27 mouse cellular contexts compared by ENCODE assay signal in the genomic region with DNA sequence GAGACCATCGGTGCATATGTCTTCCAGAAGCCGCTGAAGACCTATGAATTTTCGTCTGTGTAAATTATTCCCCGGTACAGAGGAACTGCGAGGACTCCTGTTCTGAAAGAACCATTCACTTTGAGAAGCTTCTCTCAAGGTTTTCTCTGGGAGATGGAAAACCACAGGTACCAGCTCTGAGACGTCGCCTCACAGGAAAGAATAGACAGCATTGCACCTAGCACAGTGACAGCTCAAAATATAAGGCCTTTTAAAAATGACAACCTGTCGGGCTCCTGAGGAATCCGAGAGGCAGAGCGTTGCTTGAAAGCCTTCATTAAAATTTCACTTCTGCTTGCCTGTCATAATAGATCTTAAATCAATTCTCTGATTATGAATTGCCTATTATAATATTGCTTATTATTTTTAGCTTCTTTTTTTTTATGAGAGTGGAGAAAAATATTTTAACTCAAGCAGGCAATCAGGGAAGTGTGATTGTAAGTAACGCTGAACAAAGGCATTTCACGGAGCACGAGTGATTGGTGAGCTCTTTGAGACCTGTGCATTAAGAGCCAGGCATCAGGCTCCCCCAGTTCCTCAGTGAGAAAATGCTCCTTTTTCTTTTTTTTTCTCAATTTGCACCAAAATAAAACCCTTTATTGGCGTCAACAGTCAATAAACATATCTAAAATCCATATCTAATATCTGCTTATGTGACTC.
DNase-seq lines count a peak whose midpoint lies in the region; ATAC-seq lines count a peak whose summit lies in the region.
"Had no signal": no experiment of that assay in that cellular context is flagged by ENCODE, and none has a peak within 500 bp of the region (broad histone marks: within the 10 kb centered on the region; RNA-seq: fewer than 3 reads in every experiment).

No protein-coding gene starts in this region.

- no peaks in the 10 kb centered on the region for H3K4me1 ChIP-seq in hindbrain, embryonic 14.5 days (replicated peaks; ENCODE audit: control insufficient read depth, insufficient read depth, low read length)
- 0 out of 2 replicates have a peak, but pooled peaks cover 2% of the 10 kb centered on the region for H3K4me1 ChIP-seq in hindbrain, embryonic 16.5 days (ENCODE audit: control insufficient read depth, insufficient read depth, low read depth, low read length)
- 0 out of 2 replicates have a peak, but pooled peaks cover 9% of the 10 kb centered on the region for H3K4me1 ChIP-seq in midbrain, embryonic 15.5 days
- peaks cover 12% of the 10 kb centered on the region for H3K4me1 ChIP-seq in midbrain, embryonic 13.5 days (replicated peaks)
- H3K4me1 ChIP-seq in forebrain, embryonic 15.5 days, result peaks cover 12% of the 10 kb centered on the region
- H3K4me1 ChIP-seq: heart, embryonic 13.5 days; lung, embryonic 15.5 days had no signal

- H3K9me3 ChIP-seq in hindbrain, embryonic 14.5 days (ENCODE audit: control insufficient read depth, low read length), result 0 out of 2 replicates have a peak, but pooled peaks cover 4% of the 10 kb centered on the region
- no peaks in the 10 kb centered on the region for H3K9me3 ChIP-seq in hindbrain, embryonic 16.5 days (ENCODE audit: control insufficient read depth, low read length)
- no peaks in the 10 kb centered on the region for H3K9me3 ChIP-seq in midbrain, embryonic 15.5 days
- no peaks in the 10 kb centered on the region for H3K9me3 ChIP-seq in midbrain, embryonic 13.5 days
- H3K9me3 ChIP-seq in forebrain, embryonic 15.5 days, result no peaks in the 10 kb centered on the region
- H3K9me3 ChIP-seq: embryonic facial prominence, embryonic 12.5 days; heart, embryonic 13.5 days; limb, embryonic 13.5 days; lung, embryonic 15.5 days; midbrain, embryonic 12.5 days; neural tube, embryonic 13.5 days had no signal

- ATAC-seq in hindbrain, embryonic 14.5 days (ENCODE audit: low FRiP score), result no peak
- no peak for ATAC-seq in hindbrain, embryonic 16.5 days
- no peak for ATAC-seq in midbrain, embryonic 15.5 days (replicated peaks)
- no peak for ATAC-seq in midbrain, embryonic 13.5 days
- ATAC-seq in forebrain, embryonic 15.5 days (replicated peaks), result peak; percentile 46; the same call in 1 of the 2 replicates
- ATAC-seq: inflammation-experienced regulatory T-cells, adult 6 months; Patski had no signal

- 0 out of 2 replicates have a peak overlapping the region, but pooled peaks have one; percentile 12 for H3K27ac ChIP-seq in hindbrain, embryonic 14.5 days
- H3K27ac ChIP-seq in hindbrain, embryonic 16.5 days (ENCODE audit: low read depth, low read length), result no peak overlapping the region
- H3K27ac ChIP-seq in midbrain, embryonic 15.5 days, result peak overlapping the region; percentile 64
- no peak overlapping the region for H3K27ac ChIP-seq in midbrain, embryonic 13.5 days
- peak overlapping the region; percentile 57 for H3K27ac ChIP-seq in forebrain, embryonic 15.5 days (replicated peaks)
- H3K27ac ChIP-seq: embryonic facial prominence, embryonic 12.5 days; heart, embryonic 13.5 days; layer of hippocampus, adult 2 months; limb, embryonic 13.5 days; lung, embryonic 15.5 days; midbrain, embryonic 12.5 days; neural tube, embryonic 13.5 days had no signal

- WGBS in hindbrain, embryonic 14.5 days, result 60% methylated on average over 14 of the region's 14 CpGs
- 62% methylated on average over 14 of the region's 14 CpGs for WGBS in hindbrain, embryonic 16.5 days
- 54% methylated on average over 14 of the region's 14 CpGs for WGBS in midbrain, embryonic 15.5 days
- WGBS in midbrain, embryonic 13.5 days, result 78% methylated on average over 14 of the region's 14 CpGs
- WGBS in forebrain, embryonic 15.5 days, result 54% methylated on average over 14 of the region's 14 CpGs

- H3K9ac ChIP-seq in hindbrain, embryonic 14.5 days, result no peak overlapping the region
- no peak overlapping the region for H3K9ac ChIP-seq in hindbrain, embryonic 16.5 days (ENCODE audit: low read depth, low read length)
- no peak overlapping the region for H3K9ac ChIP-seq in midbrain, embryonic 15.5 days
- H3K9ac ChIP-seq in midbrain, embryonic 13.5 days (replicated peaks), result no peak overlapping the region
- H3K9ac ChIP-seq in forebrain, embryonic 15.5 days (replicated peaks), result no peak overlapping the region
- H3K9ac ChIP-seq: embryonic facial prominence, embryonic 12.5 days; heart, embryonic 13.5 days; limb, embryonic 13.5 days; lung, embryonic 15.5 days; midbrain, embryonic 12.5 days; neural tube, embryonic 13.5 days had no signal

- DNase-seq in hindbrain, embryonic 14.5 days (ENCODE audit: low spot score), result no peak
- DNase-seq in adrenal gland, adult 18-20 months (ENCODE audit: low spot score in 2 of 2), result no peak
- DNase-seq in ovary, postnatal 14 days (ENCODE audit: low spot score), result no peak
- DNase-seq: adrenal gland, postnatal 36 days; cerebellum, adult 11 months; cerebellum, adult 9-10 months; embryo, embryonic 11 days; heart, postnatal 10 days; kidney, adult 2 months; kidney, postnatal 36 days; thymus, adult 2 months; thymus, postnatal 36 days had no signal

- H3K4me2 ChIP-seq in hindbrain, embryonic 14.5 days (replicated peaks), result no peak overlapping the region
- H3K4me2 ChIP-seq in hindbrain, embryonic 16.5 days (ENCODE audit: low read length), result no peak overlapping the region
- no peak overlapping the region for H3K4me2 ChIP-seq in midbrain, embryonic 15.5 days
- H3K4me2 ChIP-seq in midbrain, embryonic 13.5 days (replicated peaks), result no peak overlapping the region
- H3K4me2 ChIP-seq in forebrain, embryonic 15.5 days (replicated peaks), result no peak overlapping the region
- H3K4me2 ChIP-seq: embryonic facial prominence, embryonic 12.5 days; heart, embryonic 13.5 days; limb, embryonic 13.5 days; liver, embryonic 11.5 days; lung, embryonic 15.5 days; midbrain, embryonic 12.5 days; neural tube, embryonic 13.5 days had no signal

- H3K36me3 ChIP-seq in hindbrain, embryonic 14.5 days (replicated peaks; ENCODE audit: control insufficient read depth, insufficient read depth), result no peaks in the 10 kb centered on the region
- H3K36me3 ChIP-seq in hindbrain, embryonic 16.5 days (ENCODE audit: control insufficient read depth, insufficient read depth, low read length), result no peaks in the 10 kb centered on the region
- H3K36me3 ChIP-seq in midbrain, embryonic 15.5 days (replicated peaks), result no peaks in the 10 kb centered on the region
- H3K36me3 ChIP-seq in midbrain, embryonic 13.5 days, result no peaks in the 10 kb centered on the region
- no peaks in the 10 kb centered on the region for H3K36me3 ChIP-seq in forebrain, embryonic 15.5 days
- H3K36me3 ChIP-seq: embryonic facial prominence, embryonic 12.5 days; heart, embryonic 13.5 days; limb, embryonic 13.5 days; lung, embryonic 15.5 days; midbrain, embryonic 12.5 days; neural tube, embryonic 13.5 days had no signal

- no peak overlapping the region for H3K4me3 ChIP-seq in hindbrain, embryonic 14.5 days (replicated peaks; ENCODE audit: low read length)
- no peak overlapping the region for H3K4me3 ChIP-seq in hindbrain, embryonic 16.5 days (ENCODE audit: low read length)
- H3K4me3 ChIP-seq in midbrain, embryonic 15.5 days, result no peak overlapping the region
- H3K4me3 ChIP-seq in midbrain, embryonic 13.5 days (replicated peaks), result no peak overlapping the region
- H3K4me3 ChIP-seq in forebrain, embryonic 15.5 days, result no peak overlapping the region
- H3K4me3 ChIP-seq: embryonic facial prominence, embryonic 12.5 days; heart, embryonic 13.5 days; layer of hippocampus, adult 2 months; limb, embryonic 13.5 days; lung, embryonic 15.5 days; midbrain, embryonic 12.5 days; myocyte; neural tube, embryonic 13.5 days had no signal

- no peaks in the 10 kb centered on the region for H3K27me3 ChIP-seq in hindbrain, embryonic 14.5 days (ENCODE audit: control insufficient read depth, insufficient read depth, low read length)
- H3K27me3 ChIP-seq in hindbrain, embryonic 16.5 days (replicated peaks; ENCODE audit: control insufficient read depth, insufficient read depth, low read length), result no peaks in the 10 kb centered on the region
- H3K27me3 ChIP-seq in midbrain, embryonic 15.5 days (replicated peaks), result no peaks in the 10 kb centered on the region
- no peaks in the 10 kb centered on the region for H3K27me3 ChIP-seq in midbrain, embryonic 13.5 days
- no peaks in the 10 kb centered on the region for H3K27me3 ChIP-seq in forebrain, embryonic 15.5 days
- H3K27me3 ChIP-seq: embryonic facial prominence, embryonic 12.5 days; heart, embryonic 13.5 days; limb, embryonic 13.5 days; lung, embryonic 15.5 days; midbrain, embryonic 12.5 days; neural tube, embryonic 13.5 days had no signal

Comparison
In these comparisons a context has a peak if more than half of its experiments do, and no peak if none do; other contexts are left out.
1. H3K27ac ChIP-seq: peak in hindbrain, embryonic 14.5 days (single experiment), midbrain, embryonic 15.5 days (single experiment) and forebrain, embryonic 15.5 days (single experiment); none in hindbrain, embryonic 16.5 days (single experiment) and midbrain, embryonic 13.5 days (single experiment).